In genomic region chr4:97805896-97806808, GRCm38 (mm10) we compare ENCODE assay signal across 14 mouse cellular contexts. TPM values are rescaled to one million over a fixed set of nuclear protein-coding genes. Genes with fewer than 3 reads are reported as not detected.
DNase-seq lines count a peak whose midpoint lies in the region; ATAC-seq and TF ChIP-seq lines count a peak whose summit lies in the region.
"Had no signal": no experiment of that assay in that cellular context is flagged by ENCODE, and none has a peak within 500 bp of the region (broad histone marks: within the 10 kb centered on the region; RNA-seq: fewer than 3 reads in every experiment).

No protein-coding gene starts in this region.

- peak overlapping the region; percentile 33; the same call in 1 of the 2 replicates for H3K27ac ChIP-seq in layer of hippocampus, adult 2 months
- H3K27ac ChIP-seq in neural tube, embryonic 11.5 days (ENCODE audit: low read depth, low read length), result no peak overlapping the region
- H3K27ac ChIP-seq in hindbrain, embryonic 12.5 days, result peak overlapping the region; percentile 44; the same call in 1 of the 2 replicates
- H3K27ac ChIP-seq: macrophage; stomach, embryonic 15.5 days had no signal

- 0 out of 2 replicates have a peak, but pooled peaks cover 10% of the 10 kb centered on the region for H3K4me1 ChIP-seq in neural tube, embryonic 11.5 days (ENCODE audit: control insufficient read depth, insufficient read depth, low read length)
- H3K4me1 ChIP-seq in hindbrain, embryonic 12.5 days, result peaks cover 19% of the 10 kb centered on the region

- no peaks in the 10 kb centered on the region for H3K27me3 ChIP-seq in neural tube, embryonic 11.5 days (ENCODE audit: control insufficient read depth, insufficient read depth, low read length)
- H3K27me3 ChIP-seq in hindbrain, embryonic 12.5 days, result no peaks in the 10 kb centered on the region
- H3K27me3 ChIP-seq: stomach, embryonic 15.5 days had no signal

- no peak for TF ChIP-seq CTCF in layer of hippocampus, adult 2 months (conservative IDR thresholded peaks at IDR 0.05)

- no peak overlapping the region for H3K4me2 ChIP-seq in neural tube, embryonic 11.5 days (ENCODE audit: low read depth)
- no peak overlapping the region for H3K4me2 ChIP-seq in hindbrain, embryonic 12.5 days (replicated peaks)
- H3K4me2 ChIP-seq: stomach, embryonic 15.5 days had no signal

- H3K9ac ChIP-seq in neural tube, embryonic 11.5 days (ENCODE audit: low read length), result no peak overlapping the region
- H3K9ac ChIP-seq in hindbrain, embryonic 12.5 days, result no peak overlapping the region
- H3K9ac ChIP-seq: stomach, embryonic 15.5 days had no signal

- no peak for DNase-seq in layer of hippocampus, adult 2 months (ENCODE audit: low spot score in 2 of 2)
- no peak for DNase-seq in layer of hippocampus, adult 8-10 months (ENCODE audit: low spot score in 2 of 2)
- peak; percentile 15 for DNase-seq in neural tube, embryonic 11.5 days (ENCODE audit: low spot score)
- DNase-seq in neural tube, embryonic 10.5 days (ENCODE audit: extremely low spot score, low spot score), result no peak
- no peak for DNase-seq in cerebellum, postnatal 14 days
- DNase-seq in adrenal gland, postnatal 4 days (ENCODE audit: low spot score in 2 of 2), result no peak
- DNase-seq: cerebellum, adult 11-12 months; heart, postnatal 4 days; kidney, adult 2 months; thymus, postnatal 14 days had no signal

- no peak overlapping the region for H3K4me3 ChIP-seq in layer of hippocampus, adult 2 months
- H3K4me3 ChIP-seq in neural tube, embryonic 11.5 days (ENCODE audit: low read depth, low read length), result no peak overlapping the region
- H3K4me3 ChIP-seq in hindbrain, embryonic 12.5 days, result no peak overlapping the region
- H3K4me3 ChIP-seq: stomach, embryonic 15.5 days had no signal

- H3K9me3 ChIP-seq in neural tube, embryonic 11.5 days (ENCODE audit: control insufficient read depth, low read length), result no peaks in the 10 kb centered on the region
- peaks cover 10% of the 10 kb centered on the region for H3K9me3 ChIP-seq in hindbrain, embryonic 12.5 days (replicated peaks)
- H3K9me3 ChIP-seq: stomach, embryonic 15.5 days had no signal

- 46% methylated on average over 7 of the region's 7 CpGs for WGBS in neural tube, embryonic 11.5 days
- WGBS in hindbrain, embryonic 12.5 days, result 38% methylated on average over 7 of the region's 7 CpGs

- 0 out of 2 replicates have a peak, but pooled peaks cover 2% of the 10 kb centered on the region for H3K36me3 ChIP-seq in neural tube, embryonic 11.5 days (ENCODE audit: control insufficient read depth, insufficient read depth, low read length)
- H3K36me3 ChIP-seq in hindbrain, embryonic 12.5 days, result peaks cover 13% of the 10 kb centered on the region

- ATAC-seq in neural tube, embryonic 11.5 days (ENCODE audit: insufficient read depth, low FRiP score, low TSS enrichment), result peak; percentile 88
- peak; percentile 85 for ATAC-seq in hindbrain, embryonic 12.5 days (ENCODE audit: low FRiP score)

RNA-seq across cellular contexts. Expression of gene E130114P18Rik, which starts 28.3 kb away (rescaled TPM):
- 1 to 10 TPM; 7.1 to 7.9 TPM for total RNA-seq in layer of hippocampus, adult 2 months (2021)
- total RNA-seq in layer of hippocampus, adult 8-10 months (2022), result 1 to 10 TPM; 6.7 to 9.3 (median 7.9) TPM
- 9.1 and 9.8 TPM in 2 replicates for polyA plus RNA-seq in neural tube, embryonic 11.5 days (2014; fragmentation: Nextera tagmentation; extraction: Ambion mirVana)
- 28.0 and 28.2 TPM in 2 replicates for polyA plus RNA-seq in hindbrain, embryonic 12.5 days (2016; fragmentation: Nextera tagmentation; extraction: Ambion mirVana)
- 1 to 10 TPM; 1.2 to 1.4 TPM for total RNA-seq in adrenal gland, postnatal 4 days (2021)
- total RNA-seq: granulocyte monocyte progenitor cell, adult 5-6 weeks; heart, postnatal 4 days had no signal
- polyA plus RNA-seq: macrophage had no signal

RNA-seq across cellular contexts. Expression of gene Nfia, which starts 33.6 kb away (rescaled TPM):
- total RNA-seq in layer of hippocampus, adult 2 months (2021), result 100 to 1,000 TPM; 113 to 115 TPM
- 100 to 1,000 TPM in 1 of 4 experiments, 10 to 100 TPM in 3; 94.9 to 110 (median 97.8) TPM for total RNA-seq in layer of hippocampus, adult 8-10 months (2022)
- 29.0 and 31.7 TPM in 2 replicates for polyA plus RNA-seq in neural tube, embryonic 11.5 days (2014; fragmentation: Nextera tagmentation; extraction: Ambion mirVana)
- 58.4 and 62.7 TPM in 2 replicates for polyA plus RNA-seq in hindbrain, embryonic 12.5 days (2016; fragmentation: Nextera tagmentation; extraction: Ambion mirVana)
- 100 to 1,000 TPM; 208 to 223 TPM for total RNA-seq in adrenal gland, postnatal 4 days (2021)
